Mouse (Mus musculus) liver, embryonic 13.5 days (tissue): ENCODE measurements around the gene Defb25. TPM values are rescaled to one million over a fixed set of nuclear protein-coding genes. Genes with fewer than 3 reads are reported as not detected.

Experiments
- ATAC-seq: fragments of 200-750 bp; cut with Nextera tagmentation; 2 replicates; pipeline ENCODE4 v1.8.0; 2017; ENCODE audit warnings: low read depth, mild to moderate bottlenecking, moderate number of reproducible peaks, moderate library complexity
- DNase-seq: peaks from one replicate; pipeline ENCODE4 v3.0.0; 2022
- H3K27ac ChIP-seq: fragments of 300-500 bp; sonication (generic); 2 replicates; pipeline ENCODE4 v1.5.1; 2015; ENCODE audit warnings: moderate library complexity, mild to moderate bottlenecking, inconsistent platforms
- H3K27me3 ChIP-seq: fragments of 300-500 bp; sonication (generic); 2 replicates; pipeline ENCODE4 v1.6.1; 2015; ENCODE audit warnings: mild to moderate bottlenecking, inconsistent platforms
- H3K36me3 ChIP-seq: fragments of 300-500 bp; sonication (generic); 2 replicates; pipeline ENCODE4 v1.6.1; 2015; ENCODE audit warnings: mild to moderate bottlenecking, inconsistent platforms
- H3K4me1 ChIP-seq: fragments of 300-500 bp; sonication (generic); replicated peaks from 2 replicates; pipeline ENCODE4 v1.6.1; 2015; ENCODE audit warnings: inconsistent platforms
- H3K4me2 ChIP-seq: fragments of 300-500 bp; sonication (generic); 2 replicates; pipeline ENCODE4 v1.6.1; 2015; ENCODE audit warnings: inconsistent platforms, mild to moderate bottlenecking, moderate library complexity
- H3K4me3 ChIP-seq: fragments of 300-500 bp; sonication (generic); replicated peaks from 2 replicates; pipeline ENCODE4 v1.5.1; 2015; ENCODE audit warnings: mild to moderate bottlenecking, inconsistent platforms
- H3K9ac ChIP-seq: fragments of 300-500 bp; sonication (generic); 2 replicates; pipeline ENCODE4 v1.6.1; 2015; ENCODE audit warnings: mild to moderate bottlenecking, inconsistent platforms
- H3K9me3 ChIP-seq: fragments of 300-500 bp; sonication (generic); replicated peaks from 2 replicates; pipeline ENCODE4 v1.6.1; 2016; ENCODE audit warnings: inconsistent platforms
- WGBS: fragments of 180-500 bp; shearing (Covaris S2); methylation state at CpG from one replicate; pipeline ENCODE4 v1.1.7; 2015; ENCODE audit not compliant: insufficient replicate concordance; 5-methylcytosine and 5-hydroxymethylcytosine counted together
- polyA plus RNA-seq: library from polyadenylated mRNA; unstranded; fragments of >200 nt; fragmentation: Nextera tagmentation; extraction: Ambion mirVana; gene quantifications from 2 replicates; pipeline ENCODE4 v1.2.1, GENCODE M21; 2015

Defb25 gene
- polyA plus RNA-seq, 1 experiment from 2014 or later, result not detected

- Histone ChIP-seq H3K4me2 (peak within 1 kb of the TSS; percentile 53), H3K9ac (no peak within 1 kb of the TSS), H3K27ac (no peak within 1 kb of the TSS), H3K4me1 (peaks cover 5% of the 10 kb centered on the region; the same call in 1 of the 2 replicates), H3K4me3 (peak within 1 kb of the TSS; percentile 40), H3K27me3 (peaks cover 68% of the 10 kb centered on the region), H3K36me3 (no peaks in the 10 kb centered on the region), H3K9me3 (no peaks in the 10 kb centered on the region)
- 4% methylated on average over 52 of the region's 59 CpGs for WGBS
- ATAC-seq (no peak), DNase-seq (no peak)
These were observed 4.1 kb upstream of the Defb25 start, which contains the start of gene Rem1 for GRCm38 (mm10) chr2:152626774-152627591. Rem1 (plus strand) TSS chr2:152626951.

- H3K4me3 ChIP-seq, result no peak overlapping the region
- peaks cover 68% of the 10 kb centered on the region for H3K27me3 ChIP-seq
- H3K4me2 ChIP-seq, result no peak overlapping the region
- WGBS, result 14% methylated on average over 1 of the region's 1 CpGs
- peaks cover 5% of the 10 kb centered on the region; the same call in 1 of the 2 replicates for H3K4me1 ChIP-seq
- ATAC-seq (no peak), DNase-seq (no peak)
- H3K27ac ChIP-seq, result no peak overlapping the region
- H3K9me3 ChIP-seq, result no peaks in the 10 kb centered on the region
- no peaks in the 10 kb centered on the region for H3K36me3 ChIP-seq
- no peak overlapping the region for H3K9ac ChIP-seq
These were observed 2.4 kb upstream of the Defb25 start for GRCm38 (mm10) chr2:152625256-152625655.

GRCm38 (mm10) chr2:152624566-152624965 lies 1.7 kb upstream of the Defb25 start:
- Histone ChIP-seq H3K4me2 (no peak overlapping the region), H3K27me3 (peaks cover 61% of the 10 kb centered on the region), H3K27ac (no peak overlapping the region), H3K9ac (no peak overlapping the region), H3K4me1 (peaks cover 5% of the 10 kb centered on the region; the same call in 1 of the 2 replicates), H3K36me3 (no peaks in the 10 kb centered on the region), H3K9me3 (no peaks in the 10 kb centered on the region), H3K4me3 (no peak overlapping the region)
- ATAC-seq (no peak), DNase-seq (no peak)
- 57% methylated on average over 2 of the region's 2 CpGs for WGBS

- Histone ChIP-seq H3K27ac (no peak overlapping the region), H3K36me3 (no peaks in the 10 kb centered on the region), H3K4me3 (no peak overlapping the region), H3K27me3 (peaks cover 37% of the 10 kb centered on the region), H3K4me1 (peaks cover 5% of the 10 kb centered on the region; the same call in 1 of the 2 replicates), H3K4me2 (no peak overlapping the region), H3K9me3 (no peaks in the 10 kb centered on the region), H3K9ac (no peak overlapping the region)
- ATAC-seq, result no peak
- no peak for DNase-seq
- 55% methylated on average over 13 of the region's 13 CpGs for WGBS
These were observed 702 bp downstream of the Defb25 start for GRCm38 (mm10) chr2:152622151-152622550.

- no peaks in the 10 kb centered on the region for H3K36me3 ChIP-seq
- no peak for ATAC-seq
- no peak overlapping the region for H3K27ac ChIP-seq
- H3K27me3 ChIP-seq, result peaks cover 21% of the 10 kb centered on the region
- no peaks in the 10 kb centered on the region for H3K4me1 ChIP-seq
- DNase-seq, result no peak
- 40% methylated on average over 9 of the region's 9 CpGs for WGBS
- H3K4me3 ChIP-seq, result no peak overlapping the region
- no peak overlapping the region for H3K4me2 ChIP-seq
- no peaks in the 10 kb centered on the region for H3K9me3 ChIP-seq
- no peak overlapping the region for H3K9ac ChIP-seq
These were observed 2.3 kb downstream of the Defb25 start for GRCm38 (mm10) chr2:152620367-152621134.

GRCm38 (mm10) chr2:152617374-152617773 lies 5.5 kb downstream of the Defb25 start:
- Histone ChIP-seq H3K4me2 (no peak overlapping the region), H3K4me3 (no peak overlapping the region), H3K9me3 (no peaks in the 10 kb centered on the region), H3K27ac (no peak overlapping the region), H3K4me1 (no peaks in the 10 kb centered on the region), H3K9ac (no peak overlapping the region), H3K36me3 (no peaks in the 10 kb centered on the region), H3K27me3 (0 out of 2 replicates have a peak, but pooled peaks cover 3% of the 10 kb centered on the region)
- DNase-seq (no peak), ATAC-seq (no peak)
- WGBS, result 44% methylated on average over 5 of the region's 5 CpGs

- no peak overlapping the region for H3K9ac ChIP-seq
- DNase-seq (no peak), ATAC-seq (no peak)
- no peak overlapping the region for H3K27ac ChIP-seq
- no peaks in the 10 kb centered on the region for H3K36me3 ChIP-seq
- H3K4me3 ChIP-seq, result no peak overlapping the region
- 21% methylated on average over 6 of the region's 6 CpGs for WGBS
- no peaks in the 10 kb centered on the region for H3K27me3 ChIP-seq
- H3K9me3 ChIP-seq, result no peaks in the 10 kb centered on the region
- no peak overlapping the region for H3K4me2 ChIP-seq
- no peaks in the 10 kb centered on the region for H3K4me1 ChIP-seq
These were observed 6.4 kb downstream of the Defb25 start for GRCm38 (mm10) chr2:152616470-152616869.

- DNase-seq (peak; percentile 10), ATAC-seq (no peak)
- Histone ChIP-seq H3K4me1 (no peaks in the 10 kb centered on the region), H3K9ac (no peak overlapping the region), H3K36me3 (no peaks in the 10 kb centered on the region), H3K4me2 (no peak overlapping the region), H3K27me3 (no peaks in the 10 kb centered on the region), H3K27ac (no peak overlapping the region), H3K9me3 (no peaks in the 10 kb centered on the region), H3K4me3 (no peak overlapping the region)
- WGBS, result 8% methylated on average over 7 of the region's 7 CpGs
These were observed 7.3 kb downstream of the Defb25 start for GRCm38 (mm10) chr2:152615563-152615962.

GRCm38 (mm10) chr2:152612193-152612592 lies 10.7 kb downstream of the Defb25 start:
- no peaks in the 10 kb centered on the region for H3K4me1 ChIP-seq
- 36% methylated on average over 8 of the region's 8 CpGs for WGBS
- H3K4me3 ChIP-seq, result no peak overlapping the region
- no peaks in the 10 kb centered on the region for H3K9me3 ChIP-seq
- H3K9ac ChIP-seq, result no peak overlapping the region
- H3K36me3 ChIP-seq, result no peaks in the 10 kb centered on the region
- DNase-seq (no peak), ATAC-seq (no peak)
- H3K4me2 ChIP-seq, result no peak overlapping the region
- H3K27ac ChIP-seq, result no peak overlapping the region
- H3K27me3 ChIP-seq, result no peaks in the 10 kb centered on the region

- Histone ChIP-seq H3K36me3 (no peaks in the 10 kb centered on the region), H3K4me1 (no peaks in the 10 kb centered on the region), H3K27ac (no peak overlapping the region), H3K4me2 (no peak overlapping the region), H3K4me3 (no peak overlapping the region), H3K9me3 (no peaks in the 10 kb centered on the region), H3K27me3 (no peaks in the 10 kb centered on the region), H3K9ac (no peak overlapping the region)
- WGBS, result 64% methylated on average over 1 of the region's 1 CpGs
- ATAC-seq (no peak), DNase-seq (no peak)
These were observed 14.1 kb downstream of the Defb25 start for GRCm38 (mm10) chr2:152608719-152609118.

GRCm38 (mm10) chr2:152607746-152608145 lies 15.1 kb downstream of the Defb25 start:
- Histone ChIP-seq H3K4me2 (no peak overlapping the region), H3K27ac (no peak overlapping the region), H3K36me3 (no peaks in the 10 kb centered on the region), H3K4me1 (no peaks in the 10 kb centered on the region), H3K9me3 (no peaks in the 10 kb centered on the region), H3K9ac (no peak overlapping the region), H3K27me3 (no peaks in the 10 kb centered on the region), H3K4me3 (no peak overlapping the region)
- WGBS, result 49% methylated on average over 6 of the region's 6 CpGs
- ATAC-seq (no peak), DNase-seq (no peak)
